Mouse (Mus musculus): Measurements from ENCODE around the gene Mab21l3.
A peak's percentile ranks its signal among the peaks of the same experiment; 100 is the strongest.

The Mab21l3 gene

DNA sequence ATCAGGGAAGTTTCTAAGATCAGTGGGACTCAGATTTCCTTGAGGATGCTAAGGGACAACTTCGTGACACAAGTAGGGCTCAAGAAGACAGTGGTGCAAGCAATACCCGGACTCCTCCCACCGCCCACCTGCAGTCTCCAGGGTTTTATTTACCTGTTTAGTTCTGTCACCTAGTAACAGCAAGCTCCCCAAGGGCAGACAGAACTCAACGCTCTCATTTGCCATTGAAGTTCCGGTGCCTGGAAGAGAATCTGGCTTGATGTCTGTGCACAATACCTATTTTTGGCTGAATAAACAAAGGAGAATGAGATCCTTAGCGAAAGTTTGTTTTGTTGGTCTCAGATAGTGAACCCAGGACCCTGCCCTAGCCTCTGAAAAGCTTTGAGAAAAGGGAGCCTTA lies 45.0 kb downstream of the Mab21l3 start:
- no peak for DNase-seq (ENCODE audit: low spot score)

GRCm38 (mm10) chr3:101802746-101803145 lies 46.0 kb downstream of the Mab21l3 start:
- DNase-seq (ENCODE audit: low spot score), result no peak

DNA sequence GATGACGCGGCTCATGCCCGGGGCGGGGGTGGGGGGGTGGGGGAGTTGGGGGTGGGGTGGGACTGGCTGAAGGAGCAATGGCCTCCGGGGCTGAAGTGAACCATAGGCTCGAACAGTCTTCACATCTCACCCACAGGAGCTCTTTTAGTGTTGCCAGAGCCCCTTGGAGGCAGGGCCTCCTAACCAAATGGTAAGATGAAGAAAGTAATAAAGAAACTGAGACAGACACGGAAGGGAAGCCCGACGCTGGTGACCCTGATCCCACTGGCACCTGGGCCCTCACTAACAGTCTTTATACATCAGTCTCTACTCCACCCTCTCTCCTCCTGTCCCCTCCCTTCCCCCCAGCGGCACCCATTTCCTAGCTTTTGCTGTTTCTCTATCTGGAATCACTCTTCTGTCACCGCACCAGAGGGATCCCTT lies 48.2 kb downstream of the Mab21l3 start:
- no peak for DNase-seq (ENCODE audit: low spot score)

- DNase-seq (ENCODE audit: low spot score), result no peak
Measured at GRCm38 (mm10) chr3:101799852-101800595, 48.7 kb downstream of the Mab21l3 start.

DNA sequence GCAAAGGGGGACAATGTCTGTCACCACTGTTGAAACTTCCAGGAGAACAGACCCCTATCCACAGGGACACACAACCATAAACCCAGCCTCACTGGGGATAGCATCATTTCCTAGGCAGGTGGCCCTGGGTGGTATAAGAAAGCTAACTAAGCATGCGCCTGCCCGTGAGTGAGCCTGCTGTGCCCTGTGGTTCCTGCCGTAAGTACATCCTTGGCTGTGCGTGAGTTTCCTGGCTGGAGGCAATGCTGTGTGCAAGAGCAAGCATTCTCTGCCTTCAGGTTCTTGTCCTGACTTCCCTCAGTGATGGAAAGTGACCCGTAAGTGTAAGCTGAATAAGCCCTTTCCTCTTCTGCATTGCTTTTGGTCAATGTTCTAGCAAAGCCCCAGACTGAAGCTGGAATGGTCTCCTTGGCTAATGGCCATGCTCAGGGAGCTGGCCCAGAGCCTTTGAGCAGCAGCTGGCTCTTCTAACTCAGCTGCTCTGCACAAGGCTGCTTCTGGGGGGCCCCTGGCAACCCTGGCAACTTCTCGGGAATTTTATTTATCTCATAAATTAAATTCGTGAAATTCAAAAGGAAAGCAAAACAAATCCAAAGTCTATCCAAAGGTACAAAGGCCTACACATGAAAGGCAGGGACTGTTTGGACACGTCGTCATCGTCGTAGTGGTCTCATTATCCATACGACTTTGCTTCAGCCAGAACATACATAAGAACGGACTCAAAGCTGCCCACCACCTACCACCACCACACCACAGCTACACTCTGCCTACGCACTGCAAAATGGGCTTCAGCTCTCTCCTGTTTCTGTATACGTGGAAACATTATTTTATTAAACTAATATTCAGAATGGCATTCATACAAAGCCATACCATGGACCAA lies 50.7 kb downstream of the Mab21l3 start:
- no peak for DNase-seq (ENCODE audit: low spot score)

DNA sequence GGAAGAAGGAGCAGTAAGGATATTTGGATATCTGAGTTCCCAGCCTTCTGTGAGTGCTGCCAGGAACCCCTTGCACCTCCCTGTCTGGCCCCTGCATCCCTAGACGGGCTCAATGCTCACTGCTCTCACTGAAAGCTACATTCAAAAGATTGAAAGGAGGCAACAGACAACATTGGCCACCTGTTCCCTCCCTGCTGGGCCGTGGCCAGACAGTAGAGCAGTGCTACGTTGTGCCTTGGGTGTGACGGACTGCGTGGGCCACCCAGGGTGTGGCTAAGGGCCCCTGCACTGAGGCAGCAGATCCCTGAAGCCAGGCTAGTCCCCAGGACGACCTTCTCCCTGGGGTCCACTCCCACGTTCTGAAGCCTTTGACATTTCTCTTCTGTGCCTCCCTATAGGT lies 52.5 kb downstream of the Mab21l3 start:
- no peak for DNase-seq (ENCODE audit: low spot score)

GRCm38 (mm10) chr3:101795387-101796039 lies 53.2 kb downstream of the Mab21l3 start:
- DNase-seq (ENCODE audit: low spot score), result no peak

- no peak for DNase-seq (ENCODE audit: low spot score)
Measured at GRCm38 (mm10) chr3:101794666-101795065, 54.1 kb downstream of the Mab21l3 start.

- no peak for DNase-seq (ENCODE audit: low spot score)
Measured at GRCm38 (mm10) chr3:101794026-101794425, 54.7 kb downstream of the Mab21l3 start.

- DNase-seq (ENCODE audit: low spot score), result no peak
Measured at GRCm38 (mm10) chr3:101792191-101792590, 56.6 kb downstream of the Mab21l3 start.

DNA sequence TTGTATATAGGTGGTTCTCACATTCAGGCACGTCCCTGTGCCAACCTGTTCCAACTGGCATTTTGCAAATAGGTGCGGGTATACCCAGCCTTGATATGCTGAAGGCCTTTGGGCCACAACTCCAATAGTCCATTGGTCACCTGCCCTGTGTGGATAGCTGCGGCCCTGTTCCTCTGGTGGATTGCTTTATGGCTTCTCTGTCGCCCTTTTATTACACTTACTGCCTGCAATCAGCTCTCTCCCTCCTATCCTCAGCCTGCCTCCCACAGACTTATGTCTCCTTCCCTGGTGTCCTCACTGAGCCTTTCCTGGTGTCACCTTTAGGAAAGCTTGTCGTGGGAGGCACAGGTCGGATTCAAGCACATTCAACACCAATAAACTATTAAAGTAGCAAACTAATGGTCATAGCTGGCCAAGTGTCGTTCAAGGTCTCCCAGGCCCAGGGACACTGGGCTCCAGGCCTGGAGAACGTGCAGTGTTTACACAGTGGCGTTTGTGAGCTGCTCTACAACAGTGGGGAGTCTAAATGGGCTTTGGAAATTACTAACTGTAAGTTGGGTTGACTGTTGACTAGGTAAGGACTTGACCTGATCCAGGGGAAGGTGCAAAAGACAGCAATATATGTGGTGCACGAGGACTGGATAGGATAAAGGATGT lies 63.9 kb downstream of the Mab21l3 start:
- no peak for DNase-seq (ENCODE audit: low spot score)

GRCm38 (mm10) chr3:101783793-101784192 lies 65.0 kb downstream of the Mab21l3 start:
- DNase-seq (ENCODE audit: low spot score), result no peak

GRCm38 (mm10) chr3:101780874-101781483 lies 67.8 kb downstream of the Mab21l3 start:
- DNase-seq (ENCODE audit: low spot score), result no peak

- DNase-seq (ENCODE audit: low spot score), result peak; percentile 35
Measured at GRCm38 (mm10) chr3:101778896-101779665, 69.7 kb downstream of the Mab21l3 start.

DNA sequence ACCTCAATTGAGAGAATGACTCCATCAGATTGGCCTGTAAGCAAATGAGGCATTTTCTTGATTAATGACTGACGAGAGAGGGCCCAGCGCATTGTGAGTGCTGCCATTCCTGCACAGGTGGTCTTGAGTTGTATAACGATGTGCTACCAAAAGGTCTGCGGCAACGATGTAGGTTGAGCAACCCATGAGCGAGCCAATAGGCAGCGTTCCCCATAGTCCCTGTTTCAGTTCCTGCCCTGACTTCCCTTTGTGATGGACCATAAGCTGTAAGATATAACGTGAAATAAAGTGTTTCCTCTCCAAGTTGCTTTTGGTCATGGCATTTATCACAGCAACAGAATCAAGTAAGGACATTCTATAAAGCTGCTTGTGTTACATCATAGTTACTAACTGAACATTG lies 73.0 kb downstream of the Mab21l3 start:
- DNase-seq (ENCODE audit: low spot score), result no peak

DNA sequence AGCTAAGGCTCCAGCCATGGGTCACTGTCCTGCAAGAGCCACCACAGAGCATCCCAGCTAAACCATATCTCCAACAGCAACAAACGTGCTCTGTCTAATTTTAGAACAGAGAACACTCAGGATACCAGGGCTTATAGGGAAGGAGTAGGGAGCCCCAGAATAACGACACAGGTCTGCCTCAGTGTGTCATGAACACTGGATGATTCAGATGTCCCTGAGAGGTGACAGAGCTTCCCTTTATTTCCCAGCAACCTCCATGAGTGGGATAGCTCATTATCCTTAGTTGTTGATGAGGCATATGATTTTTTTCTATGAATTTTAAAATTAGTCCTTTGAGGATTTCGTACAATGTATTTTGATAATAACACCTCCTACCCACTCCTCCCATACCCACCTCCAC lies 78.2 kb downstream of the Mab21l3 start:
- no peak for DNase-seq (ENCODE audit: low spot score)

GRCm38 (mm10) chr3:101763566-101763965 lies 85.2 kb downstream of the Mab21l3 start:
- DNase-seq (ENCODE audit: low spot score), result no peak

Measured in lung, postnatal 25 days (tissue).